34 mouse cellular contexts compared by ENCODE assay signal in genomic region chr13:115159386-115159785, GRCm38 (mm10). TPM values are rescaled to one million over a fixed set of nuclear protein-coding genes. Genes with fewer than 3 reads are reported as not detected.
DNase-seq lines count a peak whose midpoint lies in the region; ATAC-seq and TF ChIP-seq lines count a peak whose summit lies in the region.
"Had no signal": no experiment of that assay in that cellular context is flagged by ENCODE, and none has a peak within 500 bp of the region (broad histone marks: within the 10 kb centered on the region; RNA-seq: fewer than 3 reads in every experiment).

No protein-coding gene starts in this region.

- DNase-seq in adrenal gland, adult (ENCODE audit: inconsistent age in 2 of 2, low spot score in 1 of 2) = peak; percentile 15 to 58
- DNase-seq in adrenal gland, postnatal 4 days (ENCODE audit: low spot score in 2 of 2) = no peak
- peak; percentile 96 for DNase-seq in heart, adult 11 months
- DNase-seq in heart, postnatal 36 days = no peak
- peak; percentile 8 for DNase-seq in kidney, postnatal 10 days
- DNase-seq in left cerebral cortex, adult 2 months (ENCODE audit: extremely low spot score in 1 of 2, low spot score in 2 of 2) = no peak
- no peak for DNase-seq in right cerebral cortex, adult 18-20 months
- DNase-seq: cerebellum, adult 2 months; cerebellum, postnatal 14 days; gastrocnemius, adult 2 months; kidney, postnatal 36 days; retina, postnatal 1 day; right cerebral cortex, postnatal 25 days; spleen, adult 18-20 months; thymus, adult 18-20 months; thymus, postnatal 36 days had no signal

- H3K4me1 ChIP-seq in kidney, embryonic 14.5 days (ENCODE audit: control insufficient read depth, insufficient read depth, low read length) = no peaks in the 10 kb centered on the region
- H3K4me1 ChIP-seq: hindbrain, embryonic 12.5 days; intestine, embryonic 15.5 days; kidney, embryonic 15.5 days; limb, embryonic 13.5 days; lung, embryonic 15.5 days; midbrain, embryonic 10.5 days; midbrain, embryonic 15.5 days; neural tube, embryonic 15.5 days had no signal

- H3K36me3 ChIP-seq in kidney, embryonic 14.5 days (ENCODE audit: control insufficient read depth, insufficient read depth, low read length) = no peaks in the 10 kb centered on the region
- H3K36me3 ChIP-seq: heart, embryonic 15.5 days; hindbrain, embryonic 12.5 days; intestine, embryonic 15.5 days; kidney, embryonic 15.5 days; limb, embryonic 13.5 days; lung, embryonic 15.5 days; midbrain, embryonic 10.5 days; midbrain, embryonic 15.5 days; neural tube, embryonic 15.5 days had no signal

- H3K4me2 ChIP-seq in kidney, embryonic 14.5 days (replicated peaks; ENCODE audit: low read depth, low read length) = no peak overlapping the region
- H3K4me2 ChIP-seq: heart, embryonic 15.5 days; hindbrain, embryonic 12.5 days; intestine, embryonic 15.5 days; kidney, embryonic 15.5 days; limb, embryonic 13.5 days; liver, embryonic 11.5 days; lung, embryonic 15.5 days; midbrain, embryonic 15.5 days; neural tube, embryonic 15.5 days had no signal

- WGBS in kidney, embryonic 14.5 days = 73% methylated on average over 4 of the region's 4 CpGs

- ATAC-seq in kidney, embryonic 14.5 days (ENCODE audit: low FRiP score, low TSS enrichment) = no peak
- ATAC-seq: forebrain, embryonic 16.5 days; hindbrain, postnatal 0 days; intestine, embryonic 15.5 days; midbrain, embryonic 15.5 days; Patski had no signal

- H3K9me3 ChIP-seq in kidney, embryonic 14.5 days (ENCODE audit: control insufficient read depth, low read length) = no peaks in the 10 kb centered on the region
- H3K9me3 ChIP-seq: heart, embryonic 15.5 days; hindbrain, embryonic 12.5 days; intestine, embryonic 15.5 days; kidney, embryonic 15.5 days; limb, embryonic 13.5 days; lung, embryonic 15.5 days; midbrain, embryonic 10.5 days; midbrain, embryonic 15.5 days; neural tube, embryonic 15.5 days had no signal

- no peaks in the 10 kb centered on the region for H3K27me3 ChIP-seq in kidney, embryonic 14.5 days (ENCODE audit: control insufficient read depth, insufficient read depth, low read length)
- H3K27me3 ChIP-seq: CH12.LX; heart, embryonic 15.5 days; hindbrain, embryonic 12.5 days; intestine, embryonic 15.5 days; kidney, embryonic 15.5 days; limb, embryonic 13.5 days; lung, embryonic 15.5 days; midbrain, embryonic 15.5 days; neural tube, embryonic 15.5 days; Patski had no signal

- intact Hi-C loops in heart, postnatal 36 days (cut with DNase I) = loop anchor here (5.0 to 10.0 kb wide), 3 partner anchors 37 to 58 kb away; partner anchors contain the start of genes Gm49395 and Itga1
- intact Hi-C loops in left cerebral cortex, adult 2 months (cut with DNase I) = no loop called here

- H3K27ac ChIP-seq in kidney, embryonic 14.5 days (ENCODE audit: low read depth, low read length) = no peak overlapping the region
- no peak overlapping the region for H3K27ac ChIP-seq in left cerebral cortex, adult 2 months
- H3K27ac ChIP-seq: gastrocnemius, adult 2 months; heart, embryonic 15.5 days; hindbrain, embryonic 12.5 days; hindbrain, postnatal 0 days; intestine, embryonic 15.5 days; kidney, embryonic 15.5 days; layer of hippocampus, adult 2 months; limb, embryonic 13.5 days; lung, embryonic 15.5 days; midbrain, embryonic 10.5 days; midbrain, embryonic 15.5 days; neural tube, embryonic 15.5 days; stomach, postnatal 0 days had no signal

- no peak for TF ChIP-seq CTCF in left cerebral cortex, adult 2 months (IDR thresholded peaks at IDR 0.05)

- H3K4me3 ChIP-seq in kidney, embryonic 14.5 days (ENCODE audit: low read length) = no peak overlapping the region
- no peak overlapping the region for H3K4me3 ChIP-seq in left cerebral cortex, adult 2 months
- H3K4me3 ChIP-seq: erythroblast, embryonic 14.5 days; gastrocnemius, adult 2 months; heart, embryonic 15.5 days; hindbrain, embryonic 12.5 days; intestine, embryonic 15.5 days; kidney, embryonic 15.5 days; layer of hippocampus, adult 2 months; limb, embryonic 13.5 days; lung, embryonic 15.5 days; midbrain, embryonic 10.5 days; midbrain, embryonic 15.5 days; neural tube, embryonic 15.5 days had no signal

- no peak overlapping the region for H3K9ac ChIP-seq in kidney, embryonic 14.5 days (ENCODE audit: low read depth, low read length)
- H3K9ac ChIP-seq: heart, embryonic 15.5 days; hindbrain, embryonic 12.5 days; intestine, embryonic 15.5 days; kidney, embryonic 15.5 days; limb, embryonic 13.5 days; lung, embryonic 15.5 days; midbrain, embryonic 15.5 days; neural tube, embryonic 15.5 days had no signal

RNA-seq across cellular contexts. Expression of gene Itga1, which starts 57.6 kb away (rescaled TPM):
- 10 to 100 TPM; 25.9 to 32.9 TPM for total RNA-seq in adrenal gland, postnatal 4 days (2021)
- total RNA-seq in heart, postnatal 36 days (2021) = 10 to 100 TPM; 38.2 to 42.4 TPM
- polyA plus RNA-seq in kidney, embryonic 14.5 days (2014; fragmentation: Nextera tagmentation; extraction: Ambion mirVana) = 10.0 and 21.0 TPM in 2 replicates
- 1 to 10 TPM; 5.8 to 7.1 TPM for total RNA-seq in left cerebral cortex, adult 2 months (2021)
- polyA plus RNA-seq: erythroblast, embryonic 14.5 days had no signal

RNA-seq across cellular contexts. Expression of gene Gm49395, which starts 57.7 kb away (rescaled TPM):
- 10 to 100 TPM in 1 of 2 experiments, 1 to 10 TPM in 1; 7.9 to 14.8 TPM for total RNA-seq in adrenal gland, postnatal 4 days (2021)
- total RNA-seq in heart, postnatal 36 days (2021) = 10 to 100 TPM; 10.5 to 11.9 TPM
- polyA plus RNA-seq in kidney, embryonic 14.5 days (2014; fragmentation: Nextera tagmentation; extraction: Ambion mirVana) = 5.7 and 9.3 TPM in 2 replicates
- 1 to 10 TPM; 1.5 to 2.0 TPM for total RNA-seq in left cerebral cortex, adult 2 months (2021)
- total RNA-seq: hindbrain, postnatal 0 days had no signal

Comparison
In these comparisons a context has a peak if more than half of its experiments do, and no peak if none do; other contexts are left out.
1. DNase-seq: peak in adrenal gland, adult (2 of 2), heart, adult 11 months (single experiment) and kidney, postnatal 10 days (single experiment); none in adrenal gland, postnatal 4 days (0 of 2), heart, postnatal 36 days (0 of 2), left cerebral cortex, adult 2 months (0 of 2) and right cerebral cortex, adult 18-20 months (single experiment).